Mouse (Mus musculus): ENCODE data around the gene Cd5l.

DNA sequence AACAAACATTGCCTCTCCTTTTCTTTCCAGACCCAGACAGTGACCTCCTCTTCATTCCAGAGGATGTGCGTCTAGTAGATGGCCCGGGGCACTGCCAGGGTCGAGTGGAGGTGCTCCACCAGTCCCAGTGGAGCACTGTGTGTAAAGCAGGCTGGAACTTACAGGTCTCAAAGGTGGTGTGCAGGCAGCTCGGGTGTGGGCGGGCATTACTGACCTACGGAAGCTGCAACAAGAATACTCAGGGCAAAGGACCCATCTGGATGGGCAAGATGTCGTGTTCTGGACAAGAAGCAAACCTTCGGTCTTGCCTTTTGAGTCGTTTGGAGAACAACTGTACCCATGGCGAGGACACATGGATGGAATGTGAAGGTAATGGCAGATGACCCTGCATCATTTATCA is 9.8 kb downstream of the Cd5l start:
- TF ChIP-seq GATA1 (IDR thresholded peaks at IDR 0.05; ENCODE audit: borderline replicate concordance, low read length) (no peak), FLI1 (IDR thresholded peaks at IDR 0.05; ENCODE audit: low read length) (no peak)

Measured in megakaryocyte, embryonic 14.5 days (primary cell).